Mouse (Mus musculus) liver, embryonic 14.5 days (tissue): ENCODE data around the gene Rab19. TPM values are rescaled to one million over a fixed set of nuclear protein-coding genes. Genes with fewer than 3 reads are reported as not detected.
A peak's percentile ranks its signal among the peaks of the same experiment; 100 is the strongest.

ENCODE experiments used
- ATAC-seq: fragments of 200-750 bp; cut with Nextera tagmentation; 2 replicates; pipeline ENCODE4 v1.8.0; 2017; ENCODE audit warnings: moderate number of reproducible peaks, mild to moderate bottlenecking, moderate library complexity; ENCODE audit not compliant: insufficient read depth
- DNase-seq, 3 experiments: peaks; one replicate each; pipeline ENCODE4 v3.0.0-alpha.2; 2012 to 2013; ENCODE audit warnings: low read depth in 3 of 3, low spot score in 3 of 3
- H3K27ac ChIP-seq: fragments of 300-500 bp; sonication (generic); 2 replicates; pipeline ENCODE4 v1.5.1; 2014; ENCODE audit warnings: moderate library complexity, mild to moderate bottlenecking, control low read depth, inconsistent platforms
- H3K27me3 ChIP-seq: fragments of 300-500 bp; sonication (generic); 2 replicates; pipeline ENCODE4 v1.6.1; 2014; ENCODE audit warnings: mild to moderate bottlenecking, low read length, moderate library complexity; ENCODE audit not compliant: control insufficient read depth, insufficient read depth
- H3K36me3 ChIP-seq: fragments of 300-500 bp; sonication (generic); replicated peaks from 2 replicates; pipeline ENCODE4 v1.6.1; 2014; ENCODE audit warnings: low read depth; ENCODE audit not compliant: control insufficient read depth, insufficient read depth
- H3K4me1 ChIP-seq, 2 experiments: fragments of 200-500 bp in 1 of 2; fragments of 300-500 bp in 1 of 2; sonication (generic) in 1 of 2; replicated peaks; 2 replicates each; pipeline ENCODE4 v1.6.1; 2012 to 2014; ENCODE audit warnings: antibody characterized with exemption in 1 of 2, inconsistent platforms in 1 of 2, low read length in 1 of 2; ENCODE audit not compliant: control insufficient read depth in 2 of 2, insufficient read depth in 2 of 2
- H3K4me2 ChIP-seq: fragments of 300-500 bp; sonication (generic); 2 replicates; pipeline ENCODE4 v1.6.1; 2014; ENCODE audit warnings: low read depth, mild to moderate bottlenecking, control low read depth, moderate library complexity
- H3K4me3 ChIP-seq, 2 experiments: fragments of 200-500 bp in 1 of 2; fragments of 300-500 bp in 1 of 2; sonication (generic) in 1 of 2; 2 replicates each; pipeline ENCODE4 v1.5.1; 2012 to 2014; ENCODE audit warnings: low read depth in 2 of 2, low read length in 2 of 2, mild to moderate bottlenecking in 2 of 2, control low read depth in 1 of 2, inconsistent platforms in 1 of 2, moderate library complexity in 1 of 2; ENCODE audit not compliant: insufficient read depth in 1 of 2
- H3K9ac ChIP-seq: fragments of 300-500 bp; sonication (generic); replicated peaks from 2 replicates; pipeline ENCODE4 v1.6.1; 2014; ENCODE audit warnings: mild to moderate bottlenecking, control low read depth, moderate library complexity
- H3K9me3 ChIP-seq: fragments of 300-500 bp; sonication (generic); 2 replicates; pipeline ENCODE4 v1.6.1; 2016; ENCODE audit warnings: low read length, mixed read lengths; ENCODE audit not compliant: control insufficient read depth
- CTCF ChIP-seq: IDR thresholded peaks from 2 replicates; pipeline ENCODE4 v1.5.1; 2016; ENCODE audit warnings: antibody characterized with exemption, low read depth, control low read depth
- EP300 ChIP-seq: IDR thresholded peaks from 2 replicates; pipeline ENCODE4 v1.6.1; 2016; ENCODE audit warnings: antibody characterized with exemption, low read depth
- WGBS: fragments of 180-500 bp; shearing (Covaris S2); extraction: QIAGEN DNeasy Blood & Tissue Kit; methylation state at CpG from one replicate; pipeline ENCODE4 v1.1.7; 2014; ENCODE audit not compliant: insufficient replicate concordance; 5-methylcytosine and 5-hydroxymethylcytosine counted together
- polyA plus RNA-seq, 2 experiments: library from polyadenylated mRNA; depleted of rRNA in 1 of 2; stranded (reverse) in 1 of 2; unstranded in 1 of 2; fragments of >200 nt; fragmentation: Nextera tagmentation in 1 of 2; extraction: Ambion mirVana in 1 of 2; gene quantifications; 2 replicates each; pipeline versions ENCODE4 v1.2.1 to v1.2.3; 2012 to 2014

The Rab19 gene
- polyA plus RNA-seq, 2 experiments = 0.17 to 0.38 TPM

GRCm38 (mm10) chr6:39397046-39397445, 16.1 kb downstream of the Rab19 start:
- H3K9me3 ChIP-seq = no peaks in the 10 kb centered on the region
- DNase-seq (no peak), ATAC-seq (no peak)
- no peaks in the 10 kb centered on the region for H3K27me3 ChIP-seq
- H3K9ac ChIP-seq = no peak overlapping the region
- H3K4me3 ChIP-seq = no peak overlapping the region
- peaks cover 46% of the 10 kb centered on the region for H3K36me3 ChIP-seq
- no peaks in the 10 kb centered on the region for H3K4me1 ChIP-seq
- WGBS = 91% methylated on average over 6 of the region's 6 CpGs
- no peak for TF ChIP-seq CTCF
- TF ChIP-seq EP300 = no peak
- H3K27ac ChIP-seq = no peak overlapping the region
- no peak overlapping the region for H3K4me2 ChIP-seq

GRCm38 (mm10) chr6:39398342-39398741, 17.4 kb downstream of the Rab19 start:
- H3K9me3 ChIP-seq = no peaks in the 10 kb centered on the region

GRCm38 (mm10) chr6:39400343-39400742, 19.4 kb downstream of the Rab19 start:
- Histone ChIP-seq H3K4me2 (no peak overlapping the region), H3K9ac (no peak overlapping the region), H3K4me1 (no peaks in the 10 kb centered on the region), H3K27ac (no peak overlapping the region), H3K9me3 (no peaks in the 10 kb centered on the region), H3K4me3 (no peak overlapping the region), H3K36me3 (peaks cover 72% of the 10 kb centered on the region), H3K27me3 (no peaks in the 10 kb centered on the region)
- 82% methylated on average over 7 of the region's 7 CpGs for WGBS
- TF ChIP-seq CTCF (peak; percentile 76), EP300 (no peak)
- DNase-seq (no peak), ATAC-seq (no peak)

More at GRCm38 (mm10) chr6:39398342-39398741, 17.4 kb downstream of the Rab19 start:
- ATAC-seq = no peak
- no peaks in the 10 kb centered on the region for H3K27me3 ChIP-seq
- TF ChIP-seq CTCF (no peak), EP300 (no peak)
- H3K4me2 ChIP-seq = no peak overlapping the region
- no peak overlapping the region for H3K27ac ChIP-seq
- H3K36me3 ChIP-seq = peaks cover 54% of the 10 kb centered on the region
- H3K4me3 ChIP-seq = no peak overlapping the region
- no peak for DNase-seq
- H3K9ac ChIP-seq = no peak overlapping the region
- 81% methylated on average over 9 of the region's 9 CpGs for WGBS
- H3K4me1 ChIP-seq = no peaks in the 10 kb centered on the region

- Histone ChIP-seq H3K4me2 (no peak overlapping the region), H3K9me3 (no peaks in the 10 kb centered on the region), H3K36me3 (peaks cover 85% of the 10 kb centered on the region), H3K9ac (no peak overlapping the region), H3K4me1 (no peaks in the 10 kb centered on the region), H3K27ac (no peak overlapping the region), H3K27me3 (no peaks in the 10 kb centered on the region), H3K4me3 (no peak overlapping the region)
- TF ChIP-seq CTCF = no peak
- ATAC-seq (no peak), DNase-seq (no peak)
- 87% methylated on average over 2 of the region's 2 CpGs for WGBS
These were observed 22.2 kb downstream of the Rab19 start for GRCm38 (mm10) chr6:39403136-39403535.

GRCm38 (mm10) chr6:39406480-39406879, 25.5 kb downstream of the Rab19 start:
- Histone ChIP-seq H3K27me3 (no peaks in the 10 kb centered on the region), H3K9ac (no peak overlapping the region), H3K4me3 (no peak overlapping the region), H3K9me3 (no peaks in the 10 kb centered on the region), H3K4me2 (no peak overlapping the region), H3K27ac (no peak overlapping the region), H3K36me3 (peaks cover 62% of the 10 kb centered on the region), H3K4me1 (no peaks in the 10 kb centered on the region)
- ATAC-seq = no peak; the same call in 1 of the 2 replicates
- 68% methylated on average over 5 of the region's 5 CpGs for WGBS
- TF ChIP-seq EP300 = no peak
- TF ChIP-seq CTCF = no peak
- DNase-seq = no peak
